Mouse (Mus musculus) myocyte (in vitro differentiated cells): ENCODE measurements around the gene Tctex1d4.

ENCODE experiments used
- CEBPB ChIP-seq: IDR thresholded peaks from 2 replicates; pipeline ENCODE4 v1.6.1; 2011; ENCODE audit warnings: mild to moderate bottlenecking, moderate library complexity; ENCODE audit not compliant: poor library complexity, insufficient read depth, severe bottlenecking
- E2F4 ChIP-seq: IDR thresholded peaks from one replicate; pipeline ENCODE4 v1.6.1; 2011; ENCODE audit warnings: mild to moderate bottlenecking, control low read depth, moderate library complexity; ENCODE audit not compliant: insufficient read depth
- MAX ChIP-seq: IDR thresholded peaks from one replicate; pipeline ENCODE4 v1.6.1; 2011; ENCODE audit warnings: low read depth, mild to moderate bottlenecking, control low read depth
- MYOG ChIP-seq, 3 experiments: IDR thresholded peaks; one replicate each; pipeline ENCODE4 v1.6.1; 2011; ENCODE audit warnings: control low read depth in 2 of 3, low read depth in 2 of 3, mild to moderate bottlenecking in 2 of 3; ENCODE audit not compliant: insufficient read length in 2 of 3, control insufficient read depth in 1 of 3, insufficient read depth in 1 of 3
- POLR2A ChIP-seq: IDR thresholded peaks from one replicate; pipeline ENCODE4 v1.6.1; 2011; ENCODE audit warnings: low read depth, mild to moderate bottlenecking, control low read depth, moderate library complexity; ENCODE audit not compliant: insufficient read length
- POLR2AphosphoS2 ChIP-seq: IDR thresholded peaks from one replicate; pipeline ENCODE4 v1.6.1; 2011; ENCODE audit warnings: low read depth, control low read depth; ENCODE audit not compliant: insufficient read length
- SRF ChIP-seq: IDR thresholded peaks from one replicate; pipeline ENCODE4 v1.6.1; 2011; ENCODE audit warnings: low read depth; ENCODE audit not compliant: control insufficient read depth, insufficient read length
- TCF12 ChIP-seq: IDR thresholded peaks from one replicate; pipeline ENCODE4 v1.6.1; 2011; ENCODE audit warnings: mild to moderate bottlenecking, control low read depth; ENCODE audit not compliant: poor library complexity, insufficient read depth, severe bottlenecking
- USF1 ChIP-seq: IDR thresholded peaks from one replicate; pipeline ENCODE4 v1.6.1; 2011; ENCODE audit warnings: low read depth, mild to moderate bottlenecking, control low read depth, moderate library complexity

- TF ChIP-seq POLR2A (no peak), E2F4 (no peak), CEBPB (no peak), USF1 (no peak), POLR2AphosphoS2 (no peak), TCF12 (no peak), MYOG (IDR thresholded peaks at IDR 0.05; ENCODE audit: control insufficient read depth in 1 of 3, insufficient read depth in 1 of 3, insufficient read length in 2 of 3, low read depth in 2 of 3) (no peak), SRF (no peak), MAX (no peak)
These were observed 9.4 kb downstream of the Tctex1d4 start for GRCm38 (mm10) chr4:117136034-117136433.
